Mouse (Mus musculus): ENCODE measurements around the gene Rbp1. TPM values are rescaled to one million over a fixed set of nuclear protein-coding genes. Genes with fewer than 3 reads are reported as not detected.

The Rbp1 gene
- polyA plus RNA-seq, 1 experiment from 2014 or later = 54.1 TPM

- H3K4me1 ChIP-seq (replicated peaks; ENCODE audit: control insufficient read depth, insufficient read depth, low read length) = no peaks in the 10 kb centered on the region
- H3K27ac ChIP-seq (ENCODE audit: low read depth, low read length) = no peak overlapping the region
- H3K4me2 ChIP-seq = no peak overlapping the region
- DNase-seq (ENCODE audit: low spot score) (no peak), ATAC-seq (replicated peaks; ENCODE audit: low FRiP score) (no peak)
- 84% methylated on average over 3 of the region's 3 CpGs for WGBS
- H3K27me3 ChIP-seq (replicated peaks; ENCODE audit: control insufficient read depth, insufficient read depth, low read length) = no peaks in the 10 kb centered on the region; the same call in 1 of the 2 replicates
- no peak overlapping the region for H3K9ac ChIP-seq (ENCODE audit: low read depth, low read length)
- no peaks in the 10 kb centered on the region for H3K9me3 ChIP-seq (ENCODE audit: control insufficient read depth, low read length)
- no peaks in the 10 kb centered on the region for H3K36me3 ChIP-seq (ENCODE audit: control insufficient read depth, insufficient read depth, low read length)
- H3K4me3 ChIP-seq (ENCODE audit: low read depth, low read length) = no peak overlapping the region
Measured at GRCm38 (mm10) chr9:98418346-98418745, 4.4 kb upstream of the Rbp1 start.

GRCm38 (mm10) chr9:98420666-98421065 is 2.1 kb upstream of the Rbp1 start:
- 63% methylated on average over 1 of the region's 1 CpGs for WGBS
- peaks cover 2% of the 10 kb centered on the region; the same call in 1 of the 2 replicates for H3K27me3 ChIP-seq (replicated peaks; ENCODE audit: control insufficient read depth, insufficient read depth, low read length)
- no peak for ATAC-seq (replicated peaks; ENCODE audit: low FRiP score)
- H3K4me2 ChIP-seq = no peak overlapping the region
- H3K4me3 ChIP-seq (ENCODE audit: low read depth, low read length) = no peak overlapping the region
- no peaks in the 10 kb centered on the region for H3K36me3 ChIP-seq (ENCODE audit: control insufficient read depth, insufficient read depth, low read length)
- 0 out of 2 replicates have a peak, but pooled peaks cover 2% of the 10 kb centered on the region for H3K4me1 ChIP-seq (replicated peaks; ENCODE audit: control insufficient read depth, insufficient read depth, low read length)
- no peak for DNase-seq (ENCODE audit: low spot score)
- H3K27ac ChIP-seq (ENCODE audit: low read depth, low read length) = no peak overlapping the region
- no peak overlapping the region for H3K9ac ChIP-seq (ENCODE audit: low read depth, low read length)
- no peaks in the 10 kb centered on the region for H3K9me3 ChIP-seq (ENCODE audit: control insufficient read depth, low read length)

- H3K36me3 ChIP-seq (ENCODE audit: control insufficient read depth, insufficient read depth, low read length) = no peaks in the 10 kb centered on the region
- WGBS = 43% methylated on average over 3 of the region's 3 CpGs
Measured at GRCm38 (mm10) chr9:98421903-98422302, 858 bp upstream of the Rbp1 start.

GRCm38 (mm10) chr9:98423691-98424090 is 930 bp downstream of the Rbp1 start:
- Histone ChIP-seq H3K9ac (ENCODE audit: low read depth, low read length) (no peak overlapping the region), H3K36me3 (ENCODE audit: control insufficient read depth, insufficient read depth, low read length) (no peaks in the 10 kb centered on the region), H3K4me3 (ENCODE audit: low read depth, low read length) (no peak overlapping the region), H3K9me3 (ENCODE audit: control insufficient read depth, low read length) (no peaks in the 10 kb centered on the region), H3K27me3 (replicated peaks; ENCODE audit: control insufficient read depth, insufficient read depth, low read length) (peaks cover 9% of the 10 kb centered on the region; the same call in 1 of the 2 replicates), H3K4me2 (peak overlapping the region; percentile 77), H3K27ac (ENCODE audit: low read depth, low read length) (peak overlapping the region; percentile 70; the same call in 1 of the 2 replicates), H3K4me1 (replicated peaks; ENCODE audit: control insufficient read depth, insufficient read depth, low read length) (peaks cover 25% of the 10 kb centered on the region)
- DNase-seq (ENCODE audit: low spot score) (no peak), ATAC-seq (replicated peaks; ENCODE audit: low FRiP score) (no peak)
- 12% methylated on average over 4 of the region's 4 CpGs for WGBS

More at GRCm38 (mm10) chr9:98421903-98422302, 858 bp upstream of the Rbp1 start:
- no peak overlapping the region for H3K9ac ChIP-seq (ENCODE audit: low read depth, low read length)
- H3K9me3 ChIP-seq (ENCODE audit: control insufficient read depth, low read length) = no peaks in the 10 kb centered on the region
- peaks cover 9% of the 10 kb centered on the region for H3K4me1 ChIP-seq (replicated peaks; ENCODE audit: control insufficient read depth, insufficient read depth, low read length)
- DNase-seq (ENCODE audit: low spot score) (no peak), ATAC-seq (replicated peaks; ENCODE audit: low FRiP score) (0 out of 2 replicates have a peak, but pooled peaks have one; percentile 1)
- H3K27me3 ChIP-seq (replicated peaks; ENCODE audit: control insufficient read depth, insufficient read depth, low read length) = peaks cover 9% of the 10 kb centered on the region; the same call in 1 of the 2 replicates
- peak overlapping the region; percentile 70 for H3K27ac ChIP-seq (ENCODE audit: low read depth, low read length)
- H3K4me2 ChIP-seq = peak overlapping the region; percentile 14
- no peak overlapping the region for H3K4me3 ChIP-seq (ENCODE audit: low read depth, low read length)

- no peak for ATAC-seq (replicated peaks; ENCODE audit: low FRiP score)
- Histone ChIP-seq H3K9ac (ENCODE audit: low read depth, low read length) (peak overlapping the region; percentile 65; the same call in 1 of the 2 replicates), H3K4me2 (peak overlapping the region; percentile 77), H3K27ac (ENCODE audit: low read depth, low read length) (peak overlapping the region; percentile 8; the same call in 1 of the 2 replicates), H3K27me3 (replicated peaks; ENCODE audit: control insufficient read depth, insufficient read depth, low read length) (peaks cover 9% of the 10 kb centered on the region; the same call in 1 of the 2 replicates), H3K9me3 (ENCODE audit: control insufficient read depth, low read length) (no peaks in the 10 kb centered on the region), H3K4me3 (ENCODE audit: low read depth, low read length) (peak overlapping the region; percentile 55), H3K36me3 (ENCODE audit: control insufficient read depth, insufficient read depth, low read length) (no peaks in the 10 kb centered on the region), H3K4me1 (replicated peaks; ENCODE audit: control insufficient read depth, insufficient read depth, low read length) (peaks cover 28% of the 10 kb centered on the region)
- no peak for DNase-seq (ENCODE audit: low spot score)
- WGBS = 5% methylated on average over 8 of the region's 8 CpGs
Measured at GRCm38 (mm10) chr9:98424291-98424690, 1.5 kb downstream of the Rbp1 start.

GRCm38 (mm10) chr9:98424725-98425210 is 2.0 kb downstream of the Rbp1 start:
- Histone ChIP-seq H3K27ac (ENCODE audit: low read depth, low read length) (peak overlapping the region; percentile 8; the same call in 1 of the 2 replicates), H3K36me3 (ENCODE audit: control insufficient read depth, insufficient read depth, low read length) (no peaks in the 10 kb centered on the region), H3K9ac (ENCODE audit: low read depth, low read length) (peak overlapping the region; percentile 65), H3K9me3 (ENCODE audit: control insufficient read depth, low read length) (no peaks in the 10 kb centered on the region), H3K4me1 (replicated peaks; ENCODE audit: control insufficient read depth, insufficient read depth, low read length) (peaks cover 33% of the 10 kb centered on the region), H3K4me2 (peak overlapping the region; percentile 77), H3K27me3 (replicated peaks; ENCODE audit: control insufficient read depth, insufficient read depth, low read length) (peaks cover 9% of the 10 kb centered on the region; the same call in 1 of the 2 replicates), H3K4me3 (ENCODE audit: low read depth, low read length) (peak overlapping the region; percentile 55)
- ATAC-seq (replicated peaks; ENCODE audit: low FRiP score) = peak; percentile 52; the same call in 1 of the 2 replicates
- DNase-seq (ENCODE audit: low spot score) = peak; percentile 68
- 2% methylated on average over 36 of the region's 42 CpGs for WGBS

- Histone ChIP-seq H3K4me3 (ENCODE audit: low read depth, low read length) (peak overlapping the region; percentile 55), H3K27me3 (replicated peaks; ENCODE audit: control insufficient read depth, insufficient read depth, low read length) (peaks cover 9% of the 10 kb centered on the region; the same call in 1 of the 2 replicates), H3K9me3 (ENCODE audit: control insufficient read depth, low read length) (no peaks in the 10 kb centered on the region), H3K4me2 (peak overlapping the region; percentile 77), H3K36me3 (ENCODE audit: control insufficient read depth, insufficient read depth, low read length) (no peaks in the 10 kb centered on the region), H3K27ac (ENCODE audit: low read depth, low read length) (no peak overlapping the region; the same call in 1 of the 2 replicates), H3K9ac (ENCODE audit: low read depth, low read length) (peak overlapping the region; percentile 65), H3K4me1 (replicated peaks; ENCODE audit: control insufficient read depth, insufficient read depth, low read length) (peaks cover 37% of the 10 kb centered on the region)
- ATAC-seq (replicated peaks; ENCODE audit: low FRiP score) = no peak
- DNase-seq (ENCODE audit: low spot score) = peak; percentile 36
- 10% methylated on average over 19 of the region's 19 CpGs for WGBS
Measured at GRCm38 (mm10) chr9:98425351-98425880, 2.7 kb downstream of the Rbp1 start.

GRCm38 (mm10) chr9:98427906-98428517 is 5.3 kb downstream of the Rbp1 start:
- H3K9me3 ChIP-seq (ENCODE audit: control insufficient read depth, low read length) = no peaks in the 10 kb centered on the region
- no peak overlapping the region for H3K9ac ChIP-seq (ENCODE audit: low read depth, low read length)
- peaks cover 37% of the 10 kb centered on the region for H3K4me1 ChIP-seq (replicated peaks; ENCODE audit: control insufficient read depth, insufficient read depth, low read length)
- peaks cover 9% of the 10 kb centered on the region; the same call in 1 of the 2 replicates for H3K27me3 ChIP-seq (replicated peaks; ENCODE audit: control insufficient read depth, insufficient read depth, low read length)
- no peak overlapping the region for H3K4me3 ChIP-seq (ENCODE audit: low read depth, low read length)
- WGBS = 64% methylated on average over 4 of the region's 4 CpGs
- H3K4me2 ChIP-seq = peak overlapping the region; percentile 27; the same call in 1 of the 2 replicates
- H3K36me3 ChIP-seq (ENCODE audit: control insufficient read depth, insufficient read depth, low read length) = no peaks in the 10 kb centered on the region
- H3K27ac ChIP-seq (ENCODE audit: low read depth, low read length) = no peak overlapping the region
- no peak for DNase-seq (ENCODE audit: low spot score)
- no peak for ATAC-seq (replicated peaks; ENCODE audit: low FRiP score)
